Mouse (Mus musculus): Measurements from ENCODE around the gene Lin7a. TPM values are rescaled to one million over a fixed set of nuclear protein-coding genes. Genes with fewer than 3 reads are reported as not detected.

The Lin7a gene
- total RNA-seq, 2 experiments from 2014 or later, result 44.8 to 45.7 TPM

GRCm38 (mm10) chr10:107250346-107251210, 20.9 kb upstream of the Lin7a start:
- DNase-seq (ENCODE audit: low spot score in 2 of 2), result no peak

GRCm38 (mm10) chr10:107251271-107251670, 20.2 kb upstream of the Lin7a start:
- no peak for DNase-seq (ENCODE audit: low spot score in 2 of 2)

DNA sequence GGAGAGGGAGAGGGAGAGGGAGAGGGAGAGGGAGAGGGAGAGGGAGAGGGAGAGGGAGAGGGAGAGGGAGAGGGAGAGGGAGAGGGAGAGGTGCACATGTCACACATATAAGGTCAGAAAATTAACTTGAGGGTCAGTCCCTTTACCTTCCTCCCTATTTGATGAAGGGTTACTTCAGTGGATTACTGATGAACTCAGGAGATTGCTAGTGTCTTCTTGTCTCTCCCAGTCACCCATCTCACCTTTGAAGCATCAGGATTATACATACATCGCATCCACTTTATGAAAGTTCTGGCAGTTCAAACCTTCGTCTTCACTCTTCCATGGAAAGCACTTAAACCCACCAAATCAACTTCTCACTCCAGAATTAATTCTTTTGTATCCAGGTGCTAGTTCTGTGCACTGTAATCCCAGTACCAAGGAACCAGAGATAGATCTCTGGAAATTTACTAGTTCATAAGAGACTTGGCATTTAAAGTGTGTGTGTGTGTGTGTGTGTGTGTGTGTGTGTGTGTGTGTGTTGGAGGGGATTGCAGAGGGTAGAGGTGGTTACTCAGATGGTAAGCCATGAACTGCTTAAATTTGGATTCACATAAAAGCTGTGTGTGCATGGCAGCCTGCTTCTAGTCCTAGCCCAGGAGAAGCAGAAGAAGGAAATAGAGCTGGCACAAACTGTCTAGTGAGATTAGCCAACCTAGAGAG, 19.5 kb upstream of the Lin7a start:
- DNase-seq (ENCODE audit: low spot score in 2 of 2), result no peak

DNA sequence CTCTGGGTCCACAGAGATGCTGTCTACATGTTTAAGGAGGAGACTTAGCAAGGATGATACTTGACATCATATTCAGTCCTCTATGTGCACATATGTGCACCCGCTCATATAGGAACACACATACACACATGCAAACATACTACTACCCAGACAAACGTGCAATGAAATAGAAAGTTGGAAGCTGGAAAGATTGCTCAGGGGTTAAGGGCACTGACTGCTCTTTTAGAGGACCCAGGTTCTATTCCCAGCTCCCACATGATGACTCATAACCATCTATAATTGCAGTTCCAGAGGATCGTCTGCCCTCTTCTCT, 19.0 kb upstream of the Lin7a start:
- DNase-seq (ENCODE audit: low spot score in 2 of 2), result no peak

DNA sequence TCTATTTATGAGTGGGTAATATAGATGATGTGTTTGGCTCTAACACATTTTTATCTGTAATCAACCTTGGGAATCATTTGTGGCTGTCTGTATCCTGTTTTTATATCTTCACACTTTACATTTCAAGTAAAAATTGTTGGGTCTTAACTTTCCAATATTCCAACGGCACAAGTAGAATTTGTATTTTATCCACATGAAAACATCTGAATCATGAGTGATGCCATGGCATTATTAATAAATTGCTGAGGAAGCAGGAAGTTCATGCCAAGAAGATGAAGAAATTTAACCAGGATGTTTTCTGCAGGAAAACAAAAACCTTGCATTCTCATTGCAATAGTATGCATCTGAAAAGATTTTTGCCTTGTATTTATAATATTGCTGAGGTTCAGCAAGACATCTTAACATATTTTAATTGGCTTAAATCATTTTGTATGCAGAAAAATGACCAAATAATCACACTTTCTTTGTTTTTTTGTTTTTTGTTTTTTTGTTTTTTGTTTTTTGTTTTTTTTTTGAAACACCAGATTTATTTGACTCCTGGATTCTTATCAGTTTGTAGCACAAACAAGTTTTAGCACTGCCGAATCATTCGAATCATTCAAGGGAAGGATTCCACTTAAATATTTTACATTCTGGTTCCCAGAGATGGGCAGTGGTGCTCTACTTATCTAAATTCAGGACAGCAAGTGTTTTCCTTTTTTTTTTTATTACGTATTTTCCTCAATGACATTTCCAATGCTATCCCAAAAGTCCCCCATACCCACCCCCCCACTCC, 18.1 kb upstream of the Lin7a start:
- DNase-seq (ENCODE audit: low spot score in 2 of 2), result no peak

- DNase-seq (ENCODE audit: low spot score in 2 of 2), result no peak
These were observed 16.8 kb upstream of the Lin7a start for GRCm38 (mm10) chr10:107254656-107255055.

DNA sequence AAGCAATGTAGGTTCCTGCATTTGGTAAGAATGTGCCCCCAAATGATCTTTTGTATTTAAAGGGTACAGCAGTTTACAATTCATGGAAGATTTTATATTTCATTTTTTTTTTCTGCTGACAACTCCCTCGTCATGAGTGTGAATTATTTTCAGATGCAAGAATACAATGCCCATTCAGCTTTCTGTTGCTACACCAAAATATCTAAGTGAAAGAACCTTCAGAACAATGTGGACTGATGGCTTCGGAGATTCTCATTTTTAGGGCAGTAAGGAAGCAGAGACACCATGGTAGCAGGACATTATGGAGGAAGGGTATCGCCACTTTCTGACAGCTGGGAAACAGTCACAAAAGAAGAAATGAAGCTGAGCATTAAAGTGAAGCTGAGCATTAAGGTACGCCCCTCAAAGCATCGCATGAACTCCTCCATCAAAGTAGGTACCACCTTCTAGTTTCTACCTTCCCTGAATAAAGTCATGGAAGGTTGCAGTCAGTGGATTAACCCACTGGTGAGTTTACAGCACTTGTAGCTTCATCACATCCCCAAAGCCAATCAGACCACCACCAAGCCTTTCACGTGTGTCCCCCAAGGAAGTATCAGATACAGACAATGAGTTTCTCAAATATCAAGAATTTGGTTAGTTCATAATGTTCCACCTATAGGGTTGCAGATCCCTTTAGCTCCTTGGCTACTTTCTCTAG, 16.0 kb upstream of the Lin7a start:
- DNase-seq (ENCODE audit: low spot score in 2 of 2), result no peak

DNA sequence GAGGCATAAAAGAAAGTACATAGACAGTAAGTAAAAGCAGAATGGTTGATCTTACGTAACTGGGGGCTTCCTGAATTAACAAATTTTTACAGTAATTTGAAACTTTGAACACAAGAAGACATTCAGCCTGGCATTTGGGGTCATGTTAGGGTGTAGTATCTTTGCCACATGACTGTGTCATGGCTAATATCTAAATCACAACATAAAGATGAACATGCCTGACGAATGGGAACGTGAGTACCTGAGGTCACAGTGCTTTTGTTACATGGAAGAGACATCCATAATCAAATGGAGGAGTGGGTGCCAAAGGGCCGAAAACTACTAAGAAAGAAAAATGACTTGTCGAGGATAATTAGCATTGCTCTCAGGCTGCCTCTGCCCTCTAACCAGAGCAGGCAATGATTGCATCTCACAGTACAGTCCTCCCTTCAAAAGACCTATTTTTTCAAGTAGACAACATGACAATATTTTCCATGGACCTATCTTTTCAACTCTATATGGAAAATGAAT, 15.0 kb upstream of the Lin7a start:
- DNase-seq (ENCODE audit: low spot score in 2 of 2), result no peak

GRCm38 (mm10) chr10:107260428-107260827, 11.1 kb upstream of the Lin7a start:
- DNase-seq (ENCODE audit: low spot score in 2 of 2), result peak in 1 of 2 experiments; percentile 18

- peak; percentile 22 to 46 for DNase-seq (ENCODE audit: low spot score in 2 of 2)
These were observed 781 bp downstream of the Lin7a start for GRCm38 (mm10) chr10:107272131-107272803.

DNA sequence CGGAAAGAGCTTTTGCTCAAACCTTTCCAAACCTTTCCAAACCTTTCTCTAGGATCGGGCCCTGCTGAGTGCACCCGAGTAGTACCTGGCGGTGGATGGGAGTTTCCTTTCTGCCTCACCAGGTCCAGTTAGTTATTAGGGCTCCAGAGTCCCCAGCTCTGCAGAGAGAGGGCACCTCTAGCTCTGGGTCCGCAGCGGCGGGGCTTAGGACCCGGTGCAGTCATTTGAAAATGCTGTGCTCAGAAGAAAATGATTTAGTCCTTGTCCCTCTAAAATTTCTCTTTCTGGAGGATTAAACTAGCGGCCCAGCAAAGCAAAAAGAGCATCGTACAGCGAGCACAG, 1.3 kb downstream of the Lin7a start:
- peak in 1 of 2 experiments; percentile 28 for DNase-seq (ENCODE audit: low spot score in 2 of 2)

- DNase-seq (ENCODE audit: low spot score in 2 of 2), result no peak
These were observed 2.4 kb downstream of the Lin7a start for GRCm38 (mm10) chr10:107273848-107274247.

DNA sequence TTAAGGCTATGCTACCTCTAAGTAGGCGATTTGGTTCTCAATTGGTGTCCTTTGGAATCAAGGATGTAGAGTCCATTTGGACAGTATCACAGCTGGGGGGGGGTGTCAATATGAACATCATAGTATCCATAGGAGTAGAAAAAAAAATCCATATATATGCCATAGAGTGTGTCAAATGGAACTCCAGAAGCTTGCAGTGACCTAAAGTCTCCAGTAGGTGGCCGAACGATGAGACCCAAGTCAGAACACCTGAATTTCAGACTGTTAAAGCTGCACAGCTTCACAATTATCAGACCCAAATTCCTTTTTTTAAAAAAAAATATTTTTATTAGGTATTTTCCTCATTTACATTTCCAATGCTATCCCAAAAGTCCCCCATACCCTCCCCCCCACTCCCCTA, 3.3 kb downstream of the Lin7a start:
- no peak for DNase-seq (ENCODE audit: low spot score in 2 of 2)

GRCm38 (mm10) chr10:107276647-107277046, 5.2 kb downstream of the Lin7a start:
- DNase-seq (ENCODE audit: low spot score in 2 of 2), result no peak

DNA sequence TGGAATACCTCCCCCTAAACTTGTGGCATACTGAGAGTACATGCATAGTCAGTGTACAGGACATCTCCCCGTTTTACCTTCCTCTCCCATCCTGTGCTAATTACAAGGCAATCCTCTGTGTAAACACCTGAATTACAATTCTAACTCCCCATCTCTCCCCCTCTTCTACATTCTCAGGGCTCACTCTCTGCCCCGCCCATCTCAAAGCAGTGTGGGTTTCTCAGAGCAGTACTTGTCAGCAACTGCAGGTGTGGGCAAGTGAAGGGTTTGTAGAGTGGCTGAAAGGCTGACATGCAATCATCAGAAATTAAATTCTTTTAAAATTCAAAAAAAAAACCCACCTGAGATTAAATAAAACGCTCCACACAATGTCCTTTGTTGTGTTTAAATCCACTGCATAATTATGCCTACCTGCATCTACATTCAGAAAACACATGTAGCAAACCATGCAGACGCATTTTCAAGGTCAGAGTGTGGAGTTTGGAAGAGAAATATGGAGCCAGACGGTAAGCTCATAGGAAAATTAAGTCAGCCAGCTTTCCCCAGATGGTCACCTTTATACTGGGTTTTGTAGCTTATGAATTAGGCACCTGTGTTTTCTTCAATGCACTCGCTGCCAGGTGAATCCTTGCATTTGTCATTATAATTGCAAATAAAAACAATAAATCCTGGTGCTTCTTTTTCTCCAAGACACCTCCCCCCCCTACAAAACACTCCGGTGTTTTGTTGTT, 22.6 kb downstream of the Lin7a start:
- DNase-seq (ENCODE audit: low spot score in 2 of 2), result peak in 1 of 2 experiments; percentile 8

DNA sequence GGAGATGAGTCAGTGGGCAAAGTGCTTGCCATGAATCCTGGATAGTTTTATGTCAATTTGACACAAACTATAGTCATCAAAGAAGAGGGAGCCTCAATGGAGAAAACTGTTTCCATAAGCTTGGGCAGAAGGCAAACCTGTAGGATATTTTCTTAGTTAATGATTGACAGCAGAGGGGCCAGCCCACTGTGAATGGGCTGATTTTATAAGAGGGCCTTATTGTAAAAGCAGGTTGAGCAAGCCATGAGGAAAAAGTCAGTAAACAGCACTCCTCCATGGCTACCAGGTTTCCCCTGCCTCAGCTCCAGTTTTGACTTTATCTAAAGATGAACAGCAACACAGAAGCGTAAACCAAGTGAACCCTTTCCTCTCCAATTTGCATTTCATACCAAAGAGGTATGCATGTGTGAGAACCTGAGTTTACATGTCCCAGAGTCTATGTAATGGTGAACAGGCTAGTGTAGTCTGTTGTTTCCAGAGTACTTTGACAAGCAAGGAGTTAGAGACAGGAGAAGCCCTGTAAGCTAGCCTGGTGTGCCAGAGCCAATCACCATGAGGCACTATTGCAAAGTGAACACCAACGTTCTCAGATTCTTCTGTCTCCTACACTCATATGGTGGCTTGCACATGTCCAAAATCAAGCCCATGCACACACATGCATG, 29.2 kb downstream of the Lin7a start:
- DNase-seq (ENCODE audit: low spot score in 2 of 2), result no peak

DNA sequence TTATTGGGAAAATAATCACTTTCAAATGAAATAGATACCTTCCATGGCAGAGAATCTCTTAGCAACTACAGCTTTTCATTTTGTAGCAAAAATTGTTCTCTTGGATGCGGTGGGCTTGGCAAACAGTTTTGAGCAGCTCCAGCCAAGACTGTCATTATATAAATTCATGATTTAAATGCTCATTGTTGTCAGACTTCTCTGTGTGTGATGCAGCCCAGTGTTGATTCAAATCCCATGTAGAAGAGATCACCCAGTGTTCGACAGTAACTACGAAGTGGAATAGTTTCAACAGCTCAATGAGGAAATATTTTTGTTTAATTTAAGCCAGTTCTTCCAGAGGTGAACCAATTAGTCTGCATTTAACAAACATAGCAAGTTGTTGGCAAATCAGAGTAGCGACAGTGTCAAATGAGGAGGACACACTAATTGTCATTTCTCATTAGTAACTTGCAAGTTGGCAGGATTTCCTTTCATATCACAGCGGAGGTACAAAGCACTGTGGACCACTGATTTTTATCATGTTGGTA, 39.5 kb downstream of the Lin7a start:
- peak in 1 of 2 experiments; percentile 10 for DNase-seq (ENCODE audit: low spot score in 2 of 2)

DNA sequence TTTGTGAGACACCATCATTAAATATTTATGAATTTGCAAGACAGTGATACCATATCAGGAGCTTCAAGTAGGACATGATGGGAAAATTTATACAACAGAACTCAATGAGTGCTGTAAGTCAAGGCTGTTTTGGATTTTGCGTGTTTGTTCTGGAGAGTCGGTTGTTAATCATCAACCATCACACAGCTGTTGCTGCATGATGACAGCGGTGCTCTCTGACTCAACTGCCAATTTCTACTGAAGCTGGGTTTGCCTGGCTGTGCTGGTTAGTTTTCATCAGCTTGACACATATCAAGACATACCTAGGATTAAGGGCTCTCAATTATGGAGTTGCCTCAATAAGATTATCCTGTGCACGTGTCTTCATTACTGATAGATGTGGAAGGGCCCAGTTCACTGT, 41.1 kb downstream of the Lin7a start:
- DNase-seq (ENCODE audit: low spot score in 2 of 2), result no peak

GRCm38 (mm10) chr10:107313395-107313794, 41.9 kb downstream of the Lin7a start:
- no peak for DNase-seq (ENCODE audit: low spot score in 2 of 2)

Data from layer of hippocampus, postnatal 14 days (tissue).